Mouse (Mus musculus): ENCODE data around the gene 2010111I01Rik. TPM values are rescaled to one million over a fixed set of nuclear protein-coding genes. Genes with fewer than 3 reads are reported as not detected.
A peak's percentile ranks its signal among the peaks of the same experiment; 100 is the strongest.

Gene 2010111I01Rik
- polyA plus RNA-seq, 1 experiment from 2014 or later: 119 TPM

- WGBS: 74% methylated on average over 4 of the region's 4 CpGs
These were observed 8.4 kb downstream of the 2010111I01Rik start for GRCm38 (mm10) chr13:62973111-62973510.

GRCm38 (mm10) chr13:62978104-62978503, 13.4 kb downstream of the 2010111I01Rik start:
- Histone ChIP-seq H3K9ac (ENCODE audit: low read length) (no peak overlapping the region), H3K27me3 (ENCODE audit: control insufficient read depth, insufficient read depth, low read length) (no peaks in the 10 kb centered on the region), H3K36me3 (ENCODE audit: control insufficient read depth, insufficient read depth, low read length) (no peaks in the 10 kb centered on the region), H3K27ac (ENCODE audit: low read length) (no peak overlapping the region), H3K9me3 (replicated peaks; ENCODE audit: control insufficient read depth, low read length) (no peaks in the 10 kb centered on the region), H3K4me2 (ENCODE audit: low read depth, low read length) (no peak overlapping the region), H3K4me3 (replicated peaks; ENCODE audit: low read length) (no peak overlapping the region), H3K4me1 (ENCODE audit: control insufficient read depth, insufficient read depth, low read length) (0 out of 2 replicates have a peak, but pooled peaks cover 9% of the 10 kb centered on the region)
- no peak for ATAC-seq (ENCODE audit: insufficient read depth, low FRiP score)

More at GRCm38 (mm10) chr13:62973111-62973510, 8.4 kb downstream of the 2010111I01Rik start:
- no peak for ATAC-seq (ENCODE audit: insufficient read depth, low FRiP score)
- no peaks in the 10 kb centered on the region for H3K36me3 ChIP-seq (ENCODE audit: control insufficient read depth, insufficient read depth, low read length)
- no peak overlapping the region for H3K4me2 ChIP-seq (ENCODE audit: low read depth, low read length)
- no peaks in the 10 kb centered on the region for H3K27me3 ChIP-seq (ENCODE audit: control insufficient read depth, insufficient read depth, low read length)
- no peak overlapping the region for H3K27ac ChIP-seq (ENCODE audit: low read length)
- H3K4me3 ChIP-seq (replicated peaks; ENCODE audit: low read length): no peak overlapping the region
- 0 out of 2 replicates have a peak, but pooled peaks cover 3% of the 10 kb centered on the region for H3K4me1 ChIP-seq (ENCODE audit: control insufficient read depth, insufficient read depth, low read length)
- H3K9ac ChIP-seq (ENCODE audit: low read length): no peak overlapping the region
- no peaks in the 10 kb centered on the region for H3K9me3 ChIP-seq (replicated peaks; ENCODE audit: control insufficient read depth, low read length)

GRCm38 (mm10) chr13:62978784-62979183, 14.1 kb downstream of the 2010111I01Rik start:
- Histone ChIP-seq H3K4me2 (ENCODE audit: low read depth, low read length) (no peak overlapping the region), H3K4me1 (ENCODE audit: control insufficient read depth, insufficient read depth, low read length) (0 out of 2 replicates have a peak, but pooled peaks cover 9% of the 10 kb centered on the region), H3K9ac (ENCODE audit: low read length) (no peak overlapping the region), H3K9me3 (replicated peaks; ENCODE audit: control insufficient read depth, low read length) (no peaks in the 10 kb centered on the region), H3K27ac (ENCODE audit: low read length) (no peak overlapping the region), H3K27me3 (ENCODE audit: control insufficient read depth, insufficient read depth, low read length) (no peaks in the 10 kb centered on the region), H3K4me3 (replicated peaks; ENCODE audit: low read length) (no peak overlapping the region), H3K36me3 (ENCODE audit: control insufficient read depth, insufficient read depth, low read length) (no peaks in the 10 kb centered on the region)
- 73% methylated on average over 4 of the region's 4 CpGs for WGBS
- ATAC-seq (ENCODE audit: insufficient read depth, low FRiP score): no peak

GRCm38 (mm10) chr13:62979215-62979614, 14.5 kb downstream of the 2010111I01Rik start:
- 57% methylated on average over 4 of the region's 4 CpGs for WGBS
- 0 out of 2 replicates have a peak, but pooled peaks cover 9% of the 10 kb centered on the region for H3K4me1 ChIP-seq (ENCODE audit: control insufficient read depth, insufficient read depth, low read length)
- no peak overlapping the region for H3K4me2 ChIP-seq (ENCODE audit: low read depth, low read length)
- H3K9ac ChIP-seq (ENCODE audit: low read length): no peak overlapping the region
- no peak overlapping the region for H3K27ac ChIP-seq (ENCODE audit: low read length)
- H3K36me3 ChIP-seq (ENCODE audit: control insufficient read depth, insufficient read depth, low read length): no peaks in the 10 kb centered on the region
- H3K4me3 ChIP-seq (replicated peaks; ENCODE audit: low read length): no peak overlapping the region
- no peak for ATAC-seq (ENCODE audit: insufficient read depth, low FRiP score)
- no peaks in the 10 kb centered on the region for H3K9me3 ChIP-seq (replicated peaks; ENCODE audit: control insufficient read depth, low read length)
- H3K27me3 ChIP-seq (ENCODE audit: control insufficient read depth, insufficient read depth, low read length): no peaks in the 10 kb centered on the region

- H3K27ac ChIP-seq (ENCODE audit: low read length): no peak overlapping the region
- WGBS: 79% methylated on average over 2 of the region's 2 CpGs
- ATAC-seq (ENCODE audit: insufficient read depth, low FRiP score): no peak
- 0 out of 2 replicates have a peak overlapping the region, but pooled peaks have one; percentile 8 for H3K9ac ChIP-seq (ENCODE audit: low read length)
- H3K4me1 ChIP-seq (ENCODE audit: control insufficient read depth, insufficient read depth, low read length): 0 out of 2 replicates have a peak, but pooled peaks cover 9% of the 10 kb centered on the region
- no peaks in the 10 kb centered on the region for H3K27me3 ChIP-seq (ENCODE audit: control insufficient read depth, insufficient read depth, low read length)
- no peak overlapping the region for H3K4me2 ChIP-seq (ENCODE audit: low read depth, low read length)
- H3K9me3 ChIP-seq (replicated peaks; ENCODE audit: control insufficient read depth, low read length): no peaks in the 10 kb centered on the region
- no peaks in the 10 kb centered on the region for H3K36me3 ChIP-seq (ENCODE audit: control insufficient read depth, insufficient read depth, low read length)
- H3K4me3 ChIP-seq (replicated peaks; ENCODE audit: low read length): no peak overlapping the region
These were observed 15.4 kb downstream of the 2010111I01Rik start for GRCm38 (mm10) chr13:62980131-62980530.

GRCm38 (mm10) chr13:62984485-62984884, 19.8 kb downstream of the 2010111I01Rik start:
- Histone ChIP-seq H3K27ac (ENCODE audit: low read length) (no peak overlapping the region), H3K4me2 (ENCODE audit: low read depth, low read length) (no peak overlapping the region), H3K9ac (ENCODE audit: low read length) (no peak overlapping the region), H3K4me3 (replicated peaks; ENCODE audit: low read length) (no peak overlapping the region), H3K27me3 (ENCODE audit: control insufficient read depth, insufficient read depth, low read length) (no peaks in the 10 kb centered on the region), H3K9me3 (replicated peaks; ENCODE audit: control insufficient read depth, low read length) (no peaks in the 10 kb centered on the region), H3K36me3 (ENCODE audit: control insufficient read depth, insufficient read depth, low read length) (no peaks in the 10 kb centered on the region), H3K4me1 (ENCODE audit: control insufficient read depth, insufficient read depth, low read length) (no peaks in the 10 kb centered on the region)
- 79% methylated on average over 3 of the region's 3 CpGs for WGBS
- ATAC-seq (ENCODE audit: insufficient read depth, low FRiP score): no peak

GRCm38 (mm10) chr13:62989891-62990490, 25.3 kb downstream of the 2010111I01Rik start:
- Histone ChIP-seq H3K27ac (ENCODE audit: low read length) (no peak overlapping the region), H3K4me2 (ENCODE audit: low read depth, low read length) (no peak overlapping the region), H3K27me3 (ENCODE audit: control insufficient read depth, insufficient read depth, low read length) (no peaks in the 10 kb centered on the region), H3K4me1 (ENCODE audit: control insufficient read depth, insufficient read depth, low read length) (no peaks in the 10 kb centered on the region), H3K4me3 (replicated peaks; ENCODE audit: low read length) (no peak overlapping the region), H3K36me3 (ENCODE audit: control insufficient read depth, insufficient read depth, low read length) (no peaks in the 10 kb centered on the region), H3K9me3 (replicated peaks; ENCODE audit: control insufficient read depth, low read length) (no peaks in the 10 kb centered on the region), H3K9ac (ENCODE audit: low read length) (no peak overlapping the region)
- WGBS: 54% methylated on average over 3 of the region's 3 CpGs
- no peak; the same call in 1 of the 2 replicates for ATAC-seq (ENCODE audit: insufficient read depth, low FRiP score)

- Histone ChIP-seq H3K4me3 (replicated peaks; ENCODE audit: low read length) (no peak overlapping the region), H3K27me3 (ENCODE audit: control insufficient read depth, insufficient read depth, low read length) (no peaks in the 10 kb centered on the region), H3K27ac (ENCODE audit: low read length) (peak overlapping the region; percentile 52; the same call in 1 of the 2 replicates), H3K36me3 (ENCODE audit: control insufficient read depth, insufficient read depth, low read length) (no peaks in the 10 kb centered on the region), H3K9ac (ENCODE audit: low read length) (no peak overlapping the region), H3K4me1 (ENCODE audit: control insufficient read depth, insufficient read depth, low read length) (no peaks in the 10 kb centered on the region), H3K9me3 (replicated peaks; ENCODE audit: control insufficient read depth, low read length) (no peaks in the 10 kb centered on the region), H3K4me2 (ENCODE audit: low read depth, low read length) (no peak overlapping the region)
- 52% methylated on average over 5 of the region's 5 CpGs for WGBS
- no peak for ATAC-seq (ENCODE audit: insufficient read depth, low FRiP score)
These were observed 29.1 kb downstream of the 2010111I01Rik start for GRCm38 (mm10) chr13:62993543-62994477.

- no peak overlapping the region for H3K4me2 ChIP-seq (ENCODE audit: low read depth, low read length)
- H3K9me3 ChIP-seq (replicated peaks; ENCODE audit: control insufficient read depth, low read length): no peaks in the 10 kb centered on the region
- H3K4me1 ChIP-seq (ENCODE audit: control insufficient read depth, insufficient read depth, low read length): no peaks in the 10 kb centered on the region
- 96% methylated on average over 2 of the region's 2 CpGs for WGBS
- ATAC-seq (ENCODE audit: insufficient read depth, low FRiP score): no peak
- no peak overlapping the region for H3K9ac ChIP-seq (ENCODE audit: low read length)
- H3K27ac ChIP-seq (ENCODE audit: low read length): no peak overlapping the region
- H3K4me3 ChIP-seq (replicated peaks; ENCODE audit: low read length): no peak overlapping the region
- H3K27me3 ChIP-seq (ENCODE audit: control insufficient read depth, insufficient read depth, low read length): no peaks in the 10 kb centered on the region
- H3K36me3 ChIP-seq (ENCODE audit: control insufficient read depth, insufficient read depth, low read length): no peaks in the 10 kb centered on the region
These were observed 32.1 kb downstream of the 2010111I01Rik start for GRCm38 (mm10) chr13:62996767-62997166.
